Mouse (Mus musculus) retina, adult 2 months (tissue): Measurements from ENCODE around the gene Ak6.

ENCODE experiments used
- DNase-seq: peaks from one replicate; pipeline ENCODE4 v3.0.0-alpha.2; 2012; ENCODE audit warnings: low read depth, low spot score

Ak6 gene

GRCm38 (mm10) chr13:100650550-100651438 is at the start of gene Ak6, which contains the start of gene Rad17:
Ak6 (plus strand) TSS chr13:100650979.
Rad17 (minus strand) TSS chr13:100651051.
- DNase-seq: peak; percentile 89

DNA sequence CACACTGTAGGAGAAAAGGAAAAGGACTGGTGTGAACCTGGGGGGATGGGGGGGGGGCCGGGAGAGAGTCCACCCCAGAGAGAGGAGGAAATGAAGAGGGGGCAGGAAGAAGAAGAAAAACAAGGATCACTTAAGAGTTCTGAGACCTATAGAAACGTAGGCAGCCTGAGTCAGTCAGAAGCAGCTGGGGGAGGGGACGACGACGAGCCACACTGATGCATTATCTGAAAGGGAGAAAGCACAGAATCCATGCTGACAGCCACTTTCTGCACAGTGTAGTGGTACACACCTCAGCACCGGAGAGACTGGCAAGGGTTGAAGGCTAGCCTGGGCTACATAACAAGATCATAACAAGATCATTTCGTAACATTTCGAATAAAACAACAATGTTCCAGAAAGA is 49.7 kb upstream of the Ak6 start:
- no peak for DNase-seq

DNA sequence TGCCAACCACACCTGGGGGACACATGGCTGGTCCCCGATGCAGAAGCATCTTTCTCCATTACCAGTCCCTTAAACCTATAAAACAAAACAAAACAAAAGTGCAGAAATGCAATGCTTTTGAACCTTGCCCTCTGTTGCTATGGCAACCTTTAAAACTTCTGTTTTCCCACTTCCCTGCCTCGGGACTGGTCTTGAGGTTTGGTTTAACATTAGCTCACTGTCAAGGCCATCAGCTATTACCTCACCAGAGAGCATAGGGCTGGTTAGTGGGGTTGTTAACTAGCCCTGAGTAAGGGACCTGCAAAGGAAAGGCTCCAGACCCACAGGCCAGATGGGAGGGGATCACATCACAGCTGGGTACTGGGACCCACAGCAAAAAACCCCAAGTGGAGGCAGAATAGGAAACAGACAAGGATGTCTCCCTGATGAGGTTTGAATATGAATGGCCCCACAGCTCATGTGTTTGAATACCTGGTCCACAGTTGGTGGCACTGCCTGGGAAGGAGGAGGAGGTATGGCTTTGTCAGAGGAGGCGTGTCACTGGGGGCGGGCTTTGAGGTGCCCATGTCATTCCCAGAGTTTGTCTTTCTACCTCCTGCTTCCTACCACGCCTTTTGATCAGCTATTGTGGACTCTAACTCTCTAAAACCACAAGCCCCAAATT is 48.4 kb upstream of the Ak6 start:
- DNase-seq: no peak

- no peak for DNase-seq
Observed at GRCm38 (mm10) chr13:100603031-100603737, 47.6 kb upstream of the Ak6 start.

- DNase-seq: no peak
Observed at GRCm38 (mm10) chr13:100603738-100604095, 47.1 kb upstream of the Ak6 start.

GRCm38 (mm10) chr13:100605845-100606244 is 44.9 kb upstream of the Ak6 start:
- no peak for DNase-seq

DNA sequence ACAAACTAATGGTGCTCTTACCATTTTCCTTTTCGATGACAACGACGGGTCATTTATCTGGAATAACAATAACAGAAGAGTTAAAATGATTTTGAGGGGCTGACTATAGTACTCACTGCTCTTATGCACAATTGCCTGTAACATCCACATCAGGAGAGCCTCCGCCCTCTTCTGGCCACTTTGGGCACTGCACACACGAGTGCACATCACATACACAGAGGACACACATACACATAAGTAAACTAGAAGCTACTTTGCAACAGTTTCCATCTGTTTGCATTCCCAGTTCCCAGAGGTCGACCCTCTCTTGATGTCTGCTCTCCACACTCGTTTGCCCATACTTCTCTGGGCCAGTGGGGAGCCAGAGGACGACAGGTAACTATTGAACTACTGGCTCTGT is 43.0 kb upstream of the Ak6 start:
- no peak for DNase-seq

DNA sequence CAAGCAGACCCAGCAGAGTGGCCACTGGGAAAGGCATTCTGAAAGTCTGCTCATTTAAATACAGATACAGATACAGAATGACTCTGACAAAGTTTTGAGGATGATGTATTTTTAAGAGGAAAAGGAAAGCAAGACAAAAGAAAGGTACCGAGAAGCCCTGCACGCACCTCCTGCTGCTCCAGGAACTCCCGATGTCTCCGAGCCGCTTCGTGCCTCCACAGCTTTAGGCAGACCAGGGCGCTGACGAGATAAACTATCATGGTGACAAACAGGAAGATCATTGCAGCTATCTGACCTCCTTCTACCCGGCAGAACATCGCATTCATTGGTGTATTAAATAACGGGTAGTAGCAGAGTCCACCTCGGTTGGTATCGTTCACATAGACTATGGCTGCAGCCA is 39.5 kb upstream of the Ak6 start:
- DNase-seq: no peak

- no peak for DNase-seq
Observed at GRCm38 (mm10) chr13:100612251-100612650, 38.5 kb upstream of the Ak6 start.

GRCm38 (mm10) chr13:100612903-100613302 is 37.9 kb upstream of the Ak6 start:
- DNase-seq: no peak

- no peak for DNase-seq
Observed at GRCm38 (mm10) chr13:100616181-100617087, 34.3 kb upstream of the Ak6 start, which contains the start of gene Marveld2. Marveld2 (minus strand) TSS chr13:100616971.

DNA sequence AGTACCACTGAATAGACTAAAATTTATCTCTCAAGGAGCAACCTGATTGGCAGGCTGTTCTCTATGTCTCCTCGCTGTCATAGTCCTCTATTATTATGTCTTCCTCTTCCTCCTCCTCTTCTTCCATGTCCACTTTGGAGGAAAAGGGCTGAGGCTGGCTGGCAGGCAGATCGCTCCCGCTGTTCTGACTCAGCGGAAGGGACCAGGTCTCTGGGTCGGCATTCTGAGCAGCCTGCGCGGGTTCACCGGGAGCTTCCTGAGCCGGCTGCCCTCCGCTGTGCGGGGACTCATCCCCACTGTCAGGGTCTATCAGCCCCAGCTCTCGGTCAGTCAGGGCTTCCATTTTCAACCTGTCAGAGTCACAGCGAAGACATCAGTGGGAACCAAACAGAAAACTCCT is 33.2 kb upstream of the Ak6 start:
- no peak for DNase-seq

GRCm38 (mm10) chr13:100622241-100622640 is 28.5 kb upstream of the Ak6 start:
- no peak for DNase-seq

DNA sequence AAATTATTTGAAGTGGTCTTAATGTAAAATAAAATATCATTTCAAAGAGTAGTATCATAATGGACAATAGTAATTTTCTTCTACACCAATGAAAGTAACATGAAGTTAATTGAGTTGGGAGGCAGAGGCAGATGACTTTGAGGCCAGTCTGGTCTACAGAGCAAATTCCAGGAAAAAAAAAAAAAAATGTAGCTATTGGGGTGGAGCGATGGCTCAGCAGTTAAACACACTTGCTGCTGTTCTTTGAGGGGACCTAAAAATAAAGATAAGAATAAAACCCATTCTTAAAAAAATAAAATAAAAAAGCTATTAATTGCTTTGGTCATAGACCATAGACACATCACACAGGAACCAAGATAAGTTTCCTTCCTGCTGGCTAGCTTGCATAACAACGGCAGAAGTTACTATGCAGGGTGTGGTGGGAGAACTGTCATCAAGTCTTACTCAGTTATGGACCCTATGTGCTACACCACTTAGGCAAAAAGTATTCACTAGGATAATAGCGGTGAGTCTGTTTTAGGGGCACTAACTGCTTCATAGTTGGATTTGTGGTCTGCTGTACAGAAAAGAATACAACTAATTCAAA is 16.6 kb upstream of the Ak6 start:
- DNase-seq: no peak

DNA sequence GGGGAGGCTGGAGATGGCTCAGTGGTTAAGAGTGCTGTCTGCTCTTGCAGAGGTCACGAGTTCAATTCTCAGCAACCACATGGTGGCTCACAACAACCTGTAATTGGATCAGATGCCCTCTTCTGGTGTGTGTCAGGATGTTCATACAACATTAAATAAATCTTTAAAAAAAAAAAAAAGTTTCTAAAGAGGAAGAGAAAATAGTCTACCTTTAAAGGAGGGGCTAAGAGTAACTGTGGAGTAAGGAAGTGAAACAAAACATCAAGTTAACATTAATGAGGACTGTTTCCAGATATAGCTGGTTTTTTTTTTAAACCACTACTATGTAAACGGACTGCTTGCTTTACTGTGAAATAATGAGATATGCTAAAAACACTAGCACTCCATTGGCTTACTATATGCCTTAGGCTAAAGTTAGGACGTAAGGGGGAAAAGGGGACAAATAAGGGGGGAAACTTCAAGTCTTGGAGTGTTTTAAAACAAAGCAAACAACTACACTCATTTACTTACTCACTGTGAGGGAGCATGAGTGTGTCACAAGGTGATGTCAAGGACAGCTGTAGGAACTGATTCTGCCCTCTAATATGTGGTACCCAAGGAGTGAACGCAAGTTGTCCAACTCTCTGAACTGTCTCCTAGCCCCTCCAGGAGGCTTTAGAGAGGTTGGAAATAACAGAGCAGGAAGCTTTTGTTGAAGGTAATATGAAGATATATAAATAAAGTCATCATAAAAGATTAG is 8.1 kb upstream of the Ak6 start:
- no peak for DNase-seq

DNA sequence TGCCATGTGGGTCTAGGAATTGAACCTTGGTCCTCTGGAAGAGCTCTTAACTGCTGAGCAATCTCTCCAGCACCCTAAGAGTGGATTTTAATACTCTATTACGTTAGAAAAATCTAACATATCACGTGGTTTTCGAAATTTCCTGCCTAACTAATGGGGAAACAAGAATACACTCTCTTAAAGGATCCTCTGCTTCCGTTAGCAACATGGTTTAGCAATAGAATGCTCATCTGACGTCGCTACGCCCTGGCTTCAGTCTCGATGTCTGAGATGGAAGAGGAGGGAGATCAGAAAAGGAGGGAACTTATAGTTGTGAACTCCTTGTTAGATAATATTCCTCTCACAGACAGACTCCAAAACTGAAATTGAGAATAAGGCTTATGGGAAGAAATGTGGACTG is 2.6 kb upstream of the Ak6 start:
- no peak for DNase-seq

DNA sequence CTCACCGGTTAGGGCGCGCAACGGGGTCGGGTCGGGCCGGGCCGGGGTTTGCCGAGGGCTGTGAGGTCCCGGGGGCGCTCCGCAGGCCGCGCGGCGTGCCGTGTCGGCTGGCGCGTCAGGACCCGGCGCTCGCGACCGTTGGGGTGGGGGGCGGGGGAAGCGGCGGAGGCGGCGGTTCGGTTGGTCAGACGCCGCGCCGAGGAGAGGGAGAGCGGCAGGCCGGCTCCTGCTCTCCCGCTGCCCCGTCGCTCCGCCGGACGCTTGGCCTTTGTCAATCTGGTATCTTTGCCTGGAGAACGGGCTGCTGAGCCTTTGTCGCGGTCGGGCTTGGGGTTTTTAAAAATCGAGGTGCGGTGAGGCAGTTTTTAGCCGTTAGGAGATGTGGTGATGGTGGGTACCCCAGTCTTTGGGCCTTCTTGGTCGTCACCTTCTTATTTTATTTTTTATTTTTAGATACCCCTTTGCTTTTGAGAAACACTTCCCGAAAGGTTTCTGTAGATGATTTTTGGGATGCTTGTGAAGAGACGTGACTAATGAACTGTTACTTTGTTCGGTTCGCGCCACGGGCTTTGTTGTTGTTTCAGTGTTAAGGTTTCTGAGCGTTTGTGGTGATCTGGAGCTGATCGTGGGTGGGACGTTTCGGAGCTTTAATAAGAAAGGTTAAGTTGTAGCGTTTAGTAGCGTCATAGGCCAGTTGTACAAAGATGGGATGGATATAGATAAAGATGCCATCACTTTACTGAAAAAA is 834 bp downstream of the Ak6 start, which contains the start of gene Taf9:
Taf9 (plus strand) TSS at position 141 of the 748 bp plus-strand sequence.
- no peak for DNase-seq

DNA sequence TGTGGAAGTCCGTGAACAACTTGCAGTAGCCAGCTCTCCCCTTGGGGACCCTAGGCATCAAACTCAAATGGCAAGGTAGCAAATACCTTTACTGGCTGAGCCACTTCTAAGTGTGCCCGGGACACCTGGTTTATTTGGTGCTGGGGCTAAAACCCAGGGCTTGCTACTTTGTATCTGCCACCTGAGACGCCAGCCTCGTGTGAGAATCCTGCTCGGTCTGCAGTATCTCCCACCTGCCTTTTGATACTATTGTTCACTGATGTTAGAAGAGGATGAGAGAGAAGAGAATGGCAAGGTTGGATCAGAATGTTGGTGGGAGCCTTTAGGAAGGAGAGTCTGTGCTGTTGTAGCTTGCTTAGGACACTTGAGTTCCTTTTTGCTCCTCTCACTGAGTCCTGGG is 7.3 kb downstream of the Ak6 start:
- no peak for DNase-seq

DNA sequence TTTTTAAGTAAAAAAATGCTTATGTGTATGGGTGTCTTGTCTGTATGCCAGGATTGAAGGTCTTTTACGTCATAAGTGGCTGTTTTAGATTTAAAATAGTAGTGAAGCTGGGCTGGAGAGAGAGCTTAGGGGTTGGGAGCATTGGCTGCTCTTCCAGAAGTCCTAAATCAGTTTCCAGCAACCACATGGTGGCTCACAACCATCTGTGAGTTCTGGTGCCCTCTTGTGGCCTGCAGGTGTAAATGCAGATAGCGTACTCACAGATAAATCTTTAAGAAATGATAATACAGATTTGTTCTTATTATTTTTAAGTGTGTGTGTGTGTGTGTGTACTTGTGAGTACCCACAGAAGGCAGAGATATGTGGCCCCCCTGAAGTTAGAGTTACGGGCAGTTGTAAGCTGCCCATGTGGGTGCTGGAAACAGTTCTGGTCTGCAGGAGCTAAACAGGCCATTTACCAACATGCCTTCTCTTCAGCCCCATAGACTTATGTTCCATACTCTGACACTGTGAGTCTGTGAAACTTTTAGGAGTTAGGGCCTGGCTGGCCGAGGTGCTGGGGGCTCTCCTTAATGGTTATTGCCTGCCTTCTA is 9.2 kb downstream of the Ak6 start:
- peak; percentile 53 for DNase-seq
